Mouse (Mus musculus): ENCODE results near the gene Hsp90aa1. TPM values are rescaled to one million over a fixed set of nuclear protein-coding genes. Genes with fewer than 3 reads are reported as not detected.
"Not testable (repeated sequence)": the region's sequence is repeated elsewhere in the genome, so short reads cannot be mapped to it uniquely, and the experiment has no call there.

Hsp90aa1 gene
- polyA plus RNA-seq, 1 experiment from 2014 or later = 694 TPM

- H3K9ac ChIP-seq (ENCODE audit: low read length) = peak overlapping the region; percentile 44
- H3K4me1 ChIP-seq (ENCODE audit: control insufficient read depth, insufficient read depth, low read length) = peaks cover 20% of the 10 kb centered on the region
- H3K9me3 ChIP-seq (replicated peaks; ENCODE audit: control insufficient read depth, low read length) = no peaks in the 10 kb centered on the region
- peak; percentile 66 for ATAC-seq (replicated peaks; ENCODE audit: extremely low read depth, insufficient read depth, low FRiP score)
- WGBS = 12% methylated on average over 8 of the region's 8 CpGs
- no peaks in the 10 kb centered on the region for H3K27me3 ChIP-seq (ENCODE audit: control insufficient read depth, insufficient read depth, low read length)
- H3K27ac ChIP-seq (ENCODE audit: low read length) = peak overlapping the region; percentile 64
- peak overlapping the region; percentile 31 for H3K4me3 ChIP-seq (ENCODE audit: low read length)
- H3K4me2 ChIP-seq (ENCODE audit: low read depth, low read length) = peak overlapping the region; percentile 56
- no peaks in the 10 kb centered on the region for H3K36me3 ChIP-seq (ENCODE audit: control insufficient read depth, insufficient read depth)
Observed at GRCm38 (mm10) chr12:110703008-110703471, 512 bp upstream of the Hsp90aa1 start.

GRCm38 (mm10) chr12:110701363-110701762 is 1.2 kb downstream of the Hsp90aa1 start:
- H3K4me2 ChIP-seq (ENCODE audit: low read depth, low read length); H3K27ac ChIP-seq (ENCODE audit: low read length); ATAC-seq (replicated peaks; ENCODE audit: extremely low read depth, insufficient read depth, low FRiP score); H3K9me3 ChIP-seq (replicated peaks; ENCODE audit: control insufficient read depth, low read length); H3K27me3 ChIP-seq (ENCODE audit: control insufficient read depth, insufficient read depth, low read length); H3K36me3 ChIP-seq (ENCODE audit: control insufficient read depth, insufficient read depth); H3K4me3 ChIP-seq (ENCODE audit: low read length): not testable (repeated sequence)
- peak overlapping the region; percentile 47; the same call in 1 of the 2 replicates for H3K9ac ChIP-seq (ENCODE audit: low read length)
- peaks cover 20% of the 10 kb centered on the region for H3K4me1 ChIP-seq (ENCODE audit: control insufficient read depth, insufficient read depth, low read length)
- 38% methylated on average over 3 of the region's 3 CpGs for WGBS

GRCm38 (mm10) chr12:110700730-110701129 is 1.8 kb downstream of the Hsp90aa1 start:
- Histone ChIP-seq H3K4me1 (ENCODE audit: control insufficient read depth, insufficient read depth, low read length) (peaks cover 20% of the 10 kb centered on the region), H3K9me3 (replicated peaks; ENCODE audit: control insufficient read depth, low read length) (no peaks in the 10 kb centered on the region), H3K36me3 (ENCODE audit: control insufficient read depth, insufficient read depth) (no peaks in the 10 kb centered on the region), H3K27ac (ENCODE audit: low read length) (no peak overlapping the region), H3K27me3 (ENCODE audit: control insufficient read depth, insufficient read depth, low read length) (no peaks in the 10 kb centered on the region), H3K4me2 (ENCODE audit: low read depth, low read length) (no peak overlapping the region), H3K4me3 (ENCODE audit: low read length) (no peak overlapping the region), H3K9ac (ENCODE audit: low read length) (peak overlapping the region; percentile 47)
- WGBS = 50% methylated on average over 2 of the region's 2 CpGs
- no peak for ATAC-seq (replicated peaks; ENCODE audit: extremely low read depth, insufficient read depth, low FRiP score)

- H3K27me3 ChIP-seq (ENCODE audit: control insufficient read depth, insufficient read depth, low read length) = no peaks in the 10 kb centered on the region
- no peak for ATAC-seq (replicated peaks; ENCODE audit: extremely low read depth, insufficient read depth, low FRiP score)
- H3K4me2 ChIP-seq (ENCODE audit: low read depth, low read length) = peak overlapping the region; percentile 33; the same call in 1 of the 2 replicates
- peaks cover 28% of the 10 kb centered on the region for H3K4me1 ChIP-seq (ENCODE audit: control insufficient read depth, insufficient read depth, low read length)
- peaks cover 7% of the 10 kb centered on the region; the same call in 1 of the 2 replicates for H3K36me3 ChIP-seq (ENCODE audit: control insufficient read depth, insufficient read depth)
- no peak overlapping the region for H3K4me3 ChIP-seq (ENCODE audit: low read length)
- 0 out of 2 replicates have a peak overlapping the region, but pooled peaks have one; percentile 36 for H3K9ac ChIP-seq (ENCODE audit: low read length)
- no peak overlapping the region for H3K27ac ChIP-seq (ENCODE audit: low read length)
- H3K9me3 ChIP-seq (replicated peaks; ENCODE audit: control insufficient read depth, low read length) = no peaks in the 10 kb centered on the region
- 50% methylated on average over 2 of the region's 2 CpGs for WGBS
Observed at GRCm38 (mm10) chr12:110699171-110699547, 3.4 kb downstream of the Hsp90aa1 start.

GRCm38 (mm10) chr12:110698523-110699170 is 3.9 kb downstream of the Hsp90aa1 start:
- 34% methylated on average over 15 of the region's 15 CpGs for WGBS
- Histone ChIP-seq H3K4me2 (ENCODE audit: low read depth, low read length) (peak overlapping the region; percentile 33; the same call in 1 of the 2 replicates), H3K36me3 (ENCODE audit: control insufficient read depth, insufficient read depth) (peaks cover 7% of the 10 kb centered on the region; the same call in 1 of the 2 replicates), H3K4me1 (ENCODE audit: control insufficient read depth, insufficient read depth, low read length) (peaks cover 27% of the 10 kb centered on the region), H3K4me3 (ENCODE audit: low read length) (no peak overlapping the region), H3K9me3 (replicated peaks; ENCODE audit: control insufficient read depth, low read length) (no peaks in the 10 kb centered on the region), H3K9ac (ENCODE audit: low read length) (0 out of 2 replicates have a peak overlapping the region, but pooled peaks have one; percentile 36), H3K27me3 (ENCODE audit: control insufficient read depth, insufficient read depth, low read length) (no peaks in the 10 kb centered on the region), H3K27ac (ENCODE audit: low read length) (peak overlapping the region; percentile 13; the same call in 1 of the 2 replicates)
- ATAC-seq (replicated peaks; ENCODE audit: extremely low read depth, insufficient read depth, low FRiP score) = no peak

- H3K4me1 ChIP-seq (ENCODE audit: control insufficient read depth, insufficient read depth, low read length) = peaks cover 22% of the 10 kb centered on the region
- no peak overlapping the region for H3K4me2 ChIP-seq (ENCODE audit: low read depth, low read length)
- H3K4me3 ChIP-seq (ENCODE audit: low read length) = no peak overlapping the region
- no peaks in the 10 kb centered on the region for H3K9me3 ChIP-seq (replicated peaks; ENCODE audit: control insufficient read depth, low read length)
- H3K27ac ChIP-seq (ENCODE audit: low read length) = peak overlapping the region; percentile 13; the same call in 1 of the 2 replicates
- H3K9ac ChIP-seq (ENCODE audit: low read length) = no peak overlapping the region
- ATAC-seq (replicated peaks; ENCODE audit: extremely low read depth, insufficient read depth, low FRiP score) = no peak
- 97% methylated on average over 1 of the region's 1 CpGs for WGBS
- no peaks in the 10 kb centered on the region for H3K27me3 ChIP-seq (ENCODE audit: control insufficient read depth, insufficient read depth, low read length)
- H3K36me3 ChIP-seq (ENCODE audit: control insufficient read depth, insufficient read depth) = peaks cover 9% of the 10 kb centered on the region; the same call in 1 of the 2 replicates
Observed at GRCm38 (mm10) chr12:110698080-110698479, 4.4 kb downstream of the Hsp90aa1 start.

GRCm38 (mm10) chr12:110697457-110697856 is 5.1 kb downstream of the Hsp90aa1 start:
- ATAC-seq (replicated peaks; ENCODE audit: extremely low read depth, insufficient read depth, low FRiP score) = no peak
- no peak overlapping the region for H3K9ac ChIP-seq (ENCODE audit: low read length)
- H3K36me3 ChIP-seq (ENCODE audit: control insufficient read depth, insufficient read depth) = peaks cover 14% of the 10 kb centered on the region
- no peaks in the 10 kb centered on the region for H3K27me3 ChIP-seq (ENCODE audit: control insufficient read depth, insufficient read depth, low read length)
- no peak overlapping the region for H3K27ac ChIP-seq (ENCODE audit: low read length)
- 61% methylated on average over 5 of the region's 5 CpGs for WGBS
- no peaks in the 10 kb centered on the region for H3K9me3 ChIP-seq (replicated peaks; ENCODE audit: control insufficient read depth, low read length)
- no peak overlapping the region for H3K4me3 ChIP-seq (ENCODE audit: low read length)
- no peak overlapping the region for H3K4me2 ChIP-seq (ENCODE audit: low read depth, low read length)
- peaks cover 21% of the 10 kb centered on the region for H3K4me1 ChIP-seq (ENCODE audit: control insufficient read depth, insufficient read depth, low read length)

- peaks cover 21% of the 10 kb centered on the region for H3K4me1 ChIP-seq (ENCODE audit: control insufficient read depth, insufficient read depth, low read length)
Observed at GRCm38 (mm10) chr12:110696975-110697400, 5.5 kb downstream of the Hsp90aa1 start.

More at GRCm38 (mm10) chr12:110696975-110697400, 5.5 kb downstream of the Hsp90aa1 start:
- peak overlapping the region; percentile 88 for H3K9ac ChIP-seq (ENCODE audit: low read length)
- H3K4me3 ChIP-seq (ENCODE audit: low read length) = peak overlapping the region; percentile 89
- WGBS = 50% methylated on average over 9 of the region's 9 CpGs
- H3K9me3 ChIP-seq (replicated peaks; ENCODE audit: control insufficient read depth, low read length) = no peaks in the 10 kb centered on the region
- H3K27ac ChIP-seq (ENCODE audit: low read length) = peak overlapping the region; percentile 80
- H3K36me3 ChIP-seq (ENCODE audit: control insufficient read depth, insufficient read depth) = peaks cover 14% of the 10 kb centered on the region
- peak overlapping the region; percentile 66 for H3K4me2 ChIP-seq (ENCODE audit: low read depth, low read length)
- H3K27me3 ChIP-seq (ENCODE audit: control insufficient read depth, insufficient read depth, low read length) = no peaks in the 10 kb centered on the region
- ATAC-seq (replicated peaks; ENCODE audit: extremely low read depth, insufficient read depth, low FRiP score) = no peak

Data from heart, embryonic 16.5 days (tissue).